Mouse (Mus musculus): ENCODE data around the gene Usp30.

- TF ChIP-seq ZC3H11A (IDR thresholded peaks at IDR 0.05; ENCODE audit: borderline replicate concordance, low read depth, low read length) (no peak), MAFK (IDR thresholded peaks at IDR 0.05; ENCODE audit: insufficient read depth, low read depth, low read length) (no peak), CHD2 (IDR thresholded peaks at IDR 0.05; ENCODE audit: low read depth, low read length) (no peak), ZNF384 (IDR thresholded peaks at IDR 0.05; ENCODE audit: low read depth, low read length) (no peak), HCFC1 (IDR thresholded peaks at IDR 0.05; ENCODE audit: borderline replicate concordance, insufficient read depth, low read length) (no peak)
Measured at GRCm38 (mm10) chr5:114061675-114062074, 3.6 kb upstream of the Usp30 start.
